Mouse (Mus musculus) bone marrow macrophage, adult 2 months (primary cell): ENCODE measurements at regions not wholly inside any gene's neighbourhood (a gene's known extent, or its start where the extent isn't known, plus 50 kb on each side); places are given as distances from the start of the nearest gene placed in this dataset.

Experiments used
- CTCF ChIP-seq: IDR thresholded peaks from 2 replicates; pipeline ENCODE4 v1.5.1; 2012; ENCODE audit warnings: low read depth, mild to moderate bottlenecking, low read length, moderate library complexity
- POLR2A ChIP-seq: IDR thresholded peaks from 2 replicates; pipeline ENCODE4 v1.6.1; 2012; ENCODE audit warnings: mild to moderate bottlenecking, low read depth, low read length, borderline replicate concordance

DNA sequence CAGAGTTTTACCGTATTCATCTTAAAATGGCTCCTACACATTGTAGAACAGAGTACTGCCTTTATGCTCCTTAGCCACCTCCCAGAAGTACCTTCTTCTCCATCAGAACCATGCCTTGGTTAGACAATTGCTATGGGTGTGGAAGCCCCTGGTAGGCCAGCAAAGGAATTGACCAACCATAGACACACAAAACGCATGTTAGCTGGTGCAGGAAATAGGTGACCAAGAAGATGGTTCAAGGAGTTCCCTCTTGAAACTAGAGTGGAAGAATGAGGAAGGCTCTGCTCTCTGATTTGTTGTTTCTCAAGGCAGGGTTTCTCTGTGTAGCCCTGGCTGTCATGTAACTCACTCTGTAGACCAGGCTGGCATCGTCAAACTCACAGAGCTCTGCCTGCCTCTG, 77.2 kb upstream of the Zcchc13 start:
- no peak for TF ChIP-seq CTCF
- no peak for TF ChIP-seq POLR2A
